Mouse (Mus musculus) spleen, adult 2 months (tissue): ENCODE measurements around the gene Foxf2.

Source experiments
- CTCF ChIP-seq: fragments of 200-500 bp; IDR thresholded peaks from 2 replicates; pipeline ENCODE4 v1.5.1; 2011; ENCODE audit warnings: mild to moderate bottlenecking, inconsistent platforms; ENCODE audit not compliant: insufficient read depth, insufficient read length, insufficient replicate concordance; ENCODE audit errors: extremely low read depth
- POLR2A ChIP-seq: fragments of 200-500 bp; IDR thresholded peaks from 2 replicates; pipeline ENCODE4 v1.6.1; 2011; ENCODE audit warnings: low read depth, low read length, inconsistent platforms

- TF ChIP-seq CTCF (no peak), POLR2A (no peak)
Observed at GRCm38 (mm10) chr13:31627864-31628690, 2.5 kb downstream of the Foxf2 start.
